Comparison of ENCODE assay signal across 17 mouse cellular contexts in the genomic region with DNA sequence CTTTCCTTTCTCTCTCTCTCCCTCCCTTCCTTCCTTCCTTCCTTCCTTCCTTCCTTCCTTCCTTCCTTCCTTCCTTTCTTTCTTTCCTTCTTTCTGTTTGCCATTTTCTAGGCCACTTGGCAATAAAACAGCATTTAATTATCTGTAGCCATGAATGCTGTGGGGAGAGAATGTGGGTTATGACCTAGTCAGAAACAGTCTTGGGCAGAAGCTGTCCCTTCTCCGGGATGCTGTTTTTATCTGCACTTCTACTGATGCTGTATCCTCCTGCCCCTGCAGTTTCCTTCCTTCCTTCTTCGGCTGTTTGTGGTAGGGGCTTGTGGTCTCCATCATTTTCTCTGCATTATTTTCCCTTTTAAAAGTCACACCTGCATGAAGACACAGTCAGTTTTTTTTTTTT.
A peak's percentile ranks its signal among the peaks of the same experiment; 100 is the strongest.
DNase-seq lines count a peak whose midpoint lies in the region; ATAC-seq lines count a peak whose summit lies in the region.
"Had no signal": no experiment of that assay in that cellular context is flagged by ENCODE, and none has a peak within 500 bp of the region (broad histone marks: within the 10 kb centered on the region; RNA-seq: fewer than 3 reads in every experiment).

No protein-coding gene starts in this region.

- H3K36me3 ChIP-seq in hindbrain, embryonic 10.5 days, result no peaks in the 10 kb centered on the region
- no peaks in the 10 kb centered on the region for H3K36me3 ChIP-seq in hindbrain, embryonic 12.5 days
- H3K36me3 ChIP-seq in forebrain, embryonic 13.5 days (ENCODE audit: poor library complexity, severe bottlenecking), result no peaks in the 10 kb centered on the region
- H3K36me3 ChIP-seq in midbrain, embryonic 13.5 days, result no peaks in the 10 kb centered on the region
- H3K36me3 ChIP-seq: embryonic facial prominence, embryonic 13.5 days; stomach, embryonic 15.5 days had no signal

- no peaks in the 10 kb centered on the region for H3K27me3 ChIP-seq in hindbrain, embryonic 10.5 days (ENCODE audit: insufficient read depth, poor library complexity, severe bottlenecking)
- H3K27me3 ChIP-seq in hindbrain, embryonic 12.5 days, result no peaks in the 10 kb centered on the region
- no peaks in the 10 kb centered on the region for H3K27me3 ChIP-seq in forebrain, embryonic 13.5 days
- H3K27me3 ChIP-seq in midbrain, embryonic 13.5 days, result no peaks in the 10 kb centered on the region
- H3K27me3 ChIP-seq: embryonic facial prominence, embryonic 13.5 days; stomach, embryonic 15.5 days had no signal

- WGBS in hindbrain, embryonic 10.5 days, result 61% methylated on average over 2 of the region's 2 CpGs
- 35% methylated on average over 2 of the region's 2 CpGs for WGBS in hindbrain, embryonic 12.5 days
- 32% methylated on average over 2 of the region's 2 CpGs for WGBS in forebrain, embryonic 13.5 days
- 24% methylated on average over 2 of the region's 2 CpGs for whole genome bisulfite sequencing in midbrain, embryonic 13.5 days

- H3K4me1 ChIP-seq in hindbrain, embryonic 10.5 days (replicated peaks), result peaks cover 18% of the 10 kb centered on the region
- 0 out of 2 replicates have a peak, but pooled peaks cover 5% of the 10 kb centered on the region for H3K4me1 ChIP-seq in hindbrain, embryonic 12.5 days
- H3K4me1 ChIP-seq in forebrain, embryonic 13.5 days, result peaks cover 30% of the 10 kb centered on the region
- peaks cover 16% of the 10 kb centered on the region for H3K4me1 ChIP-seq in midbrain, embryonic 13.5 days (replicated peaks)
- H3K4me1 ChIP-seq: embryonic facial prominence, embryonic 13.5 days; stomach, embryonic 15.5 days had no signal

- no peak for ATAC-seq in hindbrain, embryonic 12.5 days (ENCODE audit: low FRiP score)
- ATAC-seq in forebrain, embryonic 13.5 days, result no peak
- ATAC-seq in midbrain, embryonic 13.5 days, result no peak
- ATAC-seq in CD4-positive, CD25-positive, alpha-beta regulatory T cell, adult 4 months, result no peak
- ATAC-seq: intestine, embryonic 16.5 days; Patski had no signal

- intact Hi-C loops in left cerebral cortex, postnatal 4 days (cut with DNase I), result no loop called here

- no peak overlapping the region for H3K4me3 ChIP-seq in hindbrain, embryonic 10.5 days
- no peak overlapping the region for H3K4me3 ChIP-seq in hindbrain, embryonic 12.5 days
- H3K4me3 ChIP-seq in forebrain, embryonic 13.5 days, result no peak overlapping the region
- no peak overlapping the region for H3K4me3 ChIP-seq in midbrain, embryonic 13.5 days (replicated peaks)
- H3K4me3 ChIP-seq: embryonic facial prominence, embryonic 13.5 days; stomach, embryonic 15.5 days had no signal

- no peak overlapping the region; the same call in 1 of the 2 replicates for H3K4me2 ChIP-seq in hindbrain, embryonic 12.5 days (replicated peaks)
- H3K4me2 ChIP-seq in forebrain, embryonic 13.5 days, result no peak overlapping the region
- peak overlapping the region; percentile 43 for H3K4me2 ChIP-seq in midbrain, embryonic 13.5 days (replicated peaks)
- H3K4me2 ChIP-seq: embryonic facial prominence, embryonic 13.5 days; lung, embryonic 14.5 days; stomach, embryonic 15.5 days had no signal

- no peaks in the 10 kb centered on the region for H3K9me3 ChIP-seq in hindbrain, embryonic 10.5 days
- no peaks in the 10 kb centered on the region for H3K9me3 ChIP-seq in hindbrain, embryonic 12.5 days (replicated peaks)
- no peaks in the 10 kb centered on the region for H3K9me3 ChIP-seq in forebrain, embryonic 13.5 days (replicated peaks)
- H3K9me3 ChIP-seq in midbrain, embryonic 13.5 days, result no peaks in the 10 kb centered on the region
- H3K9me3 ChIP-seq: embryonic facial prominence, embryonic 13.5 days; stomach, embryonic 15.5 days had no signal

- H3K27ac ChIP-seq in hindbrain, embryonic 10.5 days, result peak overlapping the region; percentile 57; the same call in 1 of the 2 replicates
- H3K27ac ChIP-seq in hindbrain, embryonic 12.5 days, result no peak overlapping the region
- H3K27ac ChIP-seq in forebrain, embryonic 13.5 days, result peak overlapping the region; percentile 44; the same call in 1 of the 2 replicates
- H3K27ac ChIP-seq in midbrain, embryonic 13.5 days, result peak overlapping the region; percentile 47
- H3K27ac ChIP-seq: embryonic facial prominence, embryonic 13.5 days; kidney, postnatal 0 days; stomach, embryonic 15.5 days had no signal

- H3K9ac ChIP-seq in hindbrain, embryonic 12.5 days, result no peak overlapping the region
- H3K9ac ChIP-seq in forebrain, embryonic 13.5 days, result no peak overlapping the region
- no peak overlapping the region for H3K9ac ChIP-seq in midbrain, embryonic 13.5 days (replicated peaks)
- H3K9ac ChIP-seq: embryonic facial prominence, embryonic 13.5 days; lung, embryonic 14.5 days; stomach, embryonic 15.5 days had no signal

- no peak for DNase-seq in hindbrain, embryonic 10.5 days (ENCODE audit: low spot score)
- DNase-seq in retina, embryonic 14.5 days (ENCODE audit: low spot score), result peak; percentile 24
- DNase-seq in left cerebral cortex, postnatal 4 days, result no peak
- DNase-seq in right cerebral cortex, adult 18-20 months, result no peak
- DNase-seq: cerebellum, adult 18-20 months; gastrocnemius, postnatal 10 days; heart, postnatal 14 days; lung, embryonic 14.5 days had no signal
